Mouse (Mus musculus) 3T3-L1 (cell line): ENCODE results near the gene Aox2.
A peak's percentile ranks its signal among the peaks of the same experiment; 100 is the strongest.

Experiments used
- DNase-seq: peaks from one replicate; pipeline ENCODE4 v3.0.0-alpha.2; 2015; ENCODE audit warnings: low read depth, low spot score

The Aox2 gene

GRCm38 (mm10) chr1:58397731-58398130 lies 119.6 kb downstream of the Aox2 start:
- DNase-seq, result no peak

GRCm38 (mm10) chr1:58401396-58401795 lies 123.3 kb downstream of the Aox2 start:
- DNase-seq, result no peak

- no peak for DNase-seq
Measured at GRCm38 (mm10) chr1:58403745-58404144, 125.6 kb downstream of the Aox2 start.

GRCm38 (mm10) chr1:58407321-58407720 lies 129.2 kb downstream of the Aox2 start:
- DNase-seq, result no peak

- DNase-seq, result no peak
Measured at GRCm38 (mm10) chr1:58408141-58408540, 130.0 kb downstream of the Aox2 start.

GRCm38 (mm10) chr1:58409553-58410197 lies 131.5 kb downstream of the Aox2 start:
- DNase-seq, result no peak

GRCm38 (mm10) chr1:58410198-58410588 lies 132.1 kb downstream of the Aox2 start:
- DNase-seq, result no peak

- no peak for DNase-seq
Measured at GRCm38 (mm10) chr1:58410776-58411175, 132.7 kb downstream of the Aox2 start.

- DNase-seq, result peak; percentile 54
Measured at GRCm38 (mm10) chr1:58415442-58415841, 137.3 kb downstream of the Aox2 start.

GRCm38 (mm10) chr1:58416048-58416447 lies 137.9 kb downstream of the Aox2 start:
- no peak for DNase-seq

- DNase-seq, result no peak
Measured at GRCm38 (mm10) chr1:58420032-58420431, 141.9 kb downstream of the Aox2 start.

- peak; percentile 55 for DNase-seq
Measured at GRCm38 (mm10) chr1:58420961-58421360, 142.8 kb downstream of the Aox2 start.

GRCm38 (mm10) chr1:58422879-58423278 lies 144.8 kb downstream of the Aox2 start:
- DNase-seq, result peak; percentile 86

- peak; percentile 96 for DNase-seq
Measured at GRCm38 (mm10) chr1:58423371-58424248, 145.5 kb downstream of the Aox2 start, which contains the start of gene Clk1. TSS of gene Clk1 (minus strand) at chr1:58424066.

GRCm38 (mm10) chr1:58424551-58424950 lies 146.4 kb downstream of the Aox2 start:
- no peak for DNase-seq
